Mouse (Mus musculus) embryonic facial prominence, embryonic 11.5 days (tissue): ENCODE measurements around the gene Adam33. TPM values are rescaled to one million over a fixed set of nuclear protein-coding genes. Genes with fewer than 3 reads are reported as not detected.

Experiments
- ATAC-seq: fragments of 200-750 bp; cut with Nextera tagmentation; replicated peaks from 2 replicates; pipeline ENCODE4 v1.8.0; 2017; ENCODE audit warnings: low read depth; ENCODE audit not compliant: insufficient number of reproducible peaks, low FRiP score, low TSS enrichment
- DNase-seq: peaks from one replicate; pipeline ENCODE4 v3.0.0-alpha.2; 2015; ENCODE audit warnings: low spot score
- H3K27ac ChIP-seq: fragments of 300-500 bp; sonication (generic); replicated peaks from 2 replicates; pipeline ENCODE4 v1.5.1; 2014; ENCODE audit warnings: mild to moderate bottlenecking, low read depth, low read length, control low read depth
- H3K27me3 ChIP-seq: fragments of 300-500 bp; sonication (generic); 2 replicates; pipeline ENCODE4 v1.6.1; 2014; ENCODE audit warnings: mild to moderate bottlenecking, low read length, moderate library complexity, mixed read lengths; ENCODE audit not compliant: control insufficient read depth, insufficient read depth
- H3K36me3 ChIP-seq: fragments of 300-500 bp; sonication (generic); replicated peaks from 2 replicates; pipeline ENCODE4 v1.6.1; 2014; ENCODE audit warnings: low read depth, mild to moderate bottlenecking, low read length, moderate library complexity, mixed read lengths; ENCODE audit not compliant: control insufficient read depth, insufficient read depth
- H3K4me1 ChIP-seq: fragments of 300-500 bp; sonication (generic); 2 replicates; pipeline ENCODE4 v1.6.1; 2014; ENCODE audit warnings: low read length, mixed read lengths; ENCODE audit not compliant: control insufficient read depth, insufficient read depth
- H3K4me2 ChIP-seq: fragments of 300-500 bp; sonication (generic); 2 replicates; pipeline ENCODE4 v1.6.1; 2014; ENCODE audit warnings: low read depth, mild to moderate bottlenecking, control low read depth, low read length, moderate library complexity
- H3K4me3 ChIP-seq: fragments of 300-500 bp; sonication (generic); 2 replicates; pipeline ENCODE4 v1.5.1; 2014; ENCODE audit warnings: low read depth, low read length, control low read depth
- H3K9ac ChIP-seq: fragments of 300-500 bp; sonication (generic); replicated peaks from 2 replicates; pipeline ENCODE4 v1.6.1; 2014; ENCODE audit warnings: mild to moderate bottlenecking, control low read depth, low read length
- H3K9me3 ChIP-seq: fragments of 300-500 bp; sonication (generic); replicated peaks from 2 replicates; pipeline ENCODE4 v1.6.1; 2016; ENCODE audit warnings: mild to moderate bottlenecking, low read length, inconsistent platforms, mixed read lengths; ENCODE audit not compliant: control insufficient read depth
- WGBS: fragments of 180-500 bp; shearing (Covaris S2); extraction: QIAGEN DNeasy Blood & Tissue Kit; methylation state at CpG from one replicate; pipeline ENCODE4 v1.1.7; 2014; 5-methylcytosine and 5-hydroxymethylcytosine counted together
- polyA plus RNA-seq: library from polyadenylated mRNA; unstranded; fragments of >200 nt; fragmentation: Nextera tagmentation; extraction: Ambion mirVana; gene quantifications from 2 replicates; pipeline ENCODE4 v1.2.1, GENCODE M21; 2014

The Adam33 gene
- polyA plus RNA-seq, 1 experiment from 2014 or later: 0.80 TPM

DNA sequence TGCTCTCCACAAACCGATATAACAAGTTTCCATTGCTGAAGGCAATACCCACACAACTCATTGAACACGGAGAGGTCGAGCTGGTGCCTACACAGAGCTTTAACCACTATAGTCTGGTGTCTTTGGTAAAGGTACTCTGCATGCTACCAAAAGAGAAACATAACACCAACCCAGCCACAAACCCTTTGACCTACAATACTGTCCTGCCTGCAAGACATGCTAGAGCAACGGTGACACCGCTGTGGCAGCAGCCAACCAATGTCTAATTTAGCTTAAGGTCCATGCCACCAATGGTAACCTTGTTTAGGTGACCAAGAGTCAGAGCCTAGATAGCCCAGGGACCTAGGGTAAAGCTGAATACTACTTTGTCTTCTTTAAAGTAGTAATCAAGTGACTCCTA lies 30.0 kb upstream of the Adam33 start:
- Histone ChIP-seq H3K4me3 (no peak overlapping the region), H3K27ac (no peak overlapping the region), H3K36me3 (no peaks in the 10 kb centered on the region), H3K4me2 (no peak overlapping the region), H3K9ac (no peak overlapping the region), H3K4me1 (no peaks in the 10 kb centered on the region), H3K9me3 (no peaks in the 10 kb centered on the region), H3K27me3 (no peaks in the 10 kb centered on the region)
- whole genome bisulfite sequencing: 87% methylated on average over 5 of the region's 5 CpGs
- no peak for ATAC-seq
- DNase-seq: no peak

DNA sequence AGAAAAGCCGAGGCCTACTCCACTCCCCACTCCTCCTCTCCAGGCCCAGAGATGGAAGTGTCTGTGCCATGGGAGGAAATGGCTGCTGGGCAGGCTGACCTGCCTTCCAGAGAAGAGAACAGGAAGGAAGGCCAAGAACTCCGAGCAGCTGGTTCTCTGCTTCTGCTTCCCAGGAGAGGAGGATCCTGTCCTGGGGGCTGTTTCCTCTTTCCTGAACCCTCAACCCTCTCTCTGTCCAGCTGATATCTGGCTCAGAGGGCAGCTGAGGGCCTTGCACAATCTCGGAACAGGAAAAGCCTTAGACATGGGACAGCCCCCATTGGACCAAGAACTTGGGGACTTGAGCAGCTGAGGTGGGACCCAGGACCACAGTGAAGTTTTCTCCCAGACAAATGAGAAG lies 27.2 kb upstream of the Adam33 start:
- no peak overlapping the region for H3K27ac ChIP-seq
- DNase-seq (no peak), ATAC-seq (no peak)
- WGBS: 61% methylated on average over 3 of the region's 3 CpGs
- H3K4me2 ChIP-seq: no peak overlapping the region
- no peaks in the 10 kb centered on the region for H3K4me1 ChIP-seq
- H3K27me3 ChIP-seq: no peaks in the 10 kb centered on the region
- no peaks in the 10 kb centered on the region for H3K36me3 ChIP-seq
- H3K9me3 ChIP-seq: no peaks in the 10 kb centered on the region
- H3K4me3 ChIP-seq: no peak overlapping the region
- H3K9ac ChIP-seq: no peak overlapping the region

DNA sequence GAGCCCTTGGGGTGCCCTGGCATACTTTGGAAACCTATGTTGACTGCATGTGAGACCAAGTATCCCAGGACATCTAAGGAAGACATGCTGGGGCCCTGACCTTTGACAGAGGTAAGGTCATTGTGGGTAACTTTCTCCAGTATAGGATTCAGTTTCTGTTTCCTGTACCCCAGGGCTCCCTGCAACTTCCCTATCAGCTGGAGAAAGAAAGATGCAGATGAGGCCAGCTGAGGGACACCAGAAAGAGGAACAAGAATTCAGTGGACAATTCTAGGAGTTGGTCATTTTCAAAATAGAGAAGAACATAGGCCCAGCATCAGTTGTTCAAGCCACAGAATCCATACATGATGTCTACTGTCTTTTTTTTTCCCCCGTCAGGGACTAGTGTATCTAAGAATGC lies 26.0 kb upstream of the Adam33 start:
- 88% methylated on average over 1 of the region's 1 CpGs for WGBS
- ATAC-seq (no peak), DNase-seq (no peak)
- no peak overlapping the region for H3K27ac ChIP-seq
- H3K27me3 ChIP-seq: no peaks in the 10 kb centered on the region
- H3K36me3 ChIP-seq: no peaks in the 10 kb centered on the region
- H3K4me1 ChIP-seq: no peaks in the 10 kb centered on the region
- H3K4me3 ChIP-seq: no peak overlapping the region
- no peak overlapping the region for H3K4me2 ChIP-seq
- no peaks in the 10 kb centered on the region for H3K9me3 ChIP-seq
- H3K9ac ChIP-seq: no peak overlapping the region

DNA sequence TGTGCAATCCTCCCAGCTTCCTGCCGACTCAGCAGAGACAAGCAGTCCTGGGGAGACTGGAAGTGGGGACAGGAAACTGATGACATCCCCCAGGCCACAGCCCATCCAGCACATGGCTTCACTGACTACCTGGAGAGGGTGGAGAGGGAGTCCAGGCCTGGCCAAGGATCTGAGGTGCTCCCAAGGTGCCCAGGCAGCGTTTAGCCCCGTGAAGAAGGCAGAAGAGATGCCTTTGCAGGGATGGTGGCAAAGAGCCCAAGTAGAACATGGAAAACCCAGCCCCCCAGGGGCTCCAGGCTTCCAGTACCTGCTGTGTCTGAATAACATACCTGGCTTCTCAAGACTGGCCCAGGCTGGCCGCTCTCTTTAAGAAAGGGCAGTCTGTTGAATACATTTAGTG lies 25.0 kb upstream of the Adam33 start:
- no peak overlapping the region for H3K27ac ChIP-seq
- 84% methylated on average over 4 of the region's 4 CpGs for WGBS
- ATAC-seq: no peak

DNA sequence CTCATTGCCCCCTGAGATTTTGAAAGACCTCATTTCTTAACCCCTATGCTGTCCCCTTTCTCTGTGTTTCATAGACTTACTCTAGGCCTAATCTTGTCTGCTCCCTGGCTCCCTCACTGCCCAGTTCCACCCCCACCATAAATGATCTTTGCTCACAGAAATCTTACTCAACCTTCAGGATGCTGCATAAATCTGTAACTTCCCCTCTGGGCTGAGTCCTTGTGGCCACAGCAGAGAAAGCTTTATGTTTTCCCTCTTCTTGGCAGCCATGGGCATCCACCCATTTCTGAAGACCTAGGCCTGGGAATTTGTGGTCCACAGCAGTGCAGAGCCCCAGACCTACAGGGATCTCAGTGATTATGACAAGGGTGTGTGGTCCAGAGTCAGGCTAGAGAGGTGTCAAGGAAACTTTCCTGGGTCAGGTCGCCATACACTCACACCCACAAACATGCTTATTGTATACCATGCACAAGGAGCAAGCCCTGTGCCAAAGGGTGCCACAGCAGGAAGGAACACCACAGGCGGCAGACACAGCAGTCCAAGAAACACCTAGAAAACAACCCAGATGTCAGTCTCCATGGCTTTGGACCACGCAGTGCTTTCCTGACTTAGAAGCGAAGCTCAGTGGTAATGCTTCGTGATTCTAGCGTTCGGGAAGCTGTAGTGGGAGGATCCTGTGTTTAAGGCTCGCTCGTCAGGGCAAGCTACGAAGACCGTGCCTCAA lies 23.2 kb upstream of the Adam33 start, which contains the start of gene Siglec1:
Siglec1 (minus strand) TSS at position 99 of the 724 bp plus-strand sequence.
- H3K4me2 ChIP-seq: no peak within 1 kb of the TSS
- H3K4me1 ChIP-seq: no peaks in the 10 kb centered on the region
- no peaks in the 10 kb centered on the region for H3K9me3 ChIP-seq
- H3K4me3 ChIP-seq: no peak within 1 kb of the TSS
- H3K36me3 ChIP-seq: no peaks in the 10 kb centered on the region
- no peak within 1 kb of the TSS for H3K27ac ChIP-seq
- DNase-seq: no peak
- ATAC-seq: no peak
- no peak within 1 kb of the TSS for H3K9ac ChIP-seq
- no peaks in the 10 kb centered on the region for H3K27me3 ChIP-seq
- 86% methylated on average over 11 of the region's 11 CpGs for WGBS

More for the DNA sequence above, 25.0 kb upstream of the Adam33 start:
- no peaks in the 10 kb centered on the region for H3K27me3 ChIP-seq
- no peak overlapping the region for H3K9ac ChIP-seq
- H3K4me2 ChIP-seq: no peak overlapping the region
- no peaks in the 10 kb centered on the region for H3K36me3 ChIP-seq
- H3K9me3 ChIP-seq: no peaks in the 10 kb centered on the region
- H3K4me3 ChIP-seq: no peak overlapping the region
- H3K4me1 ChIP-seq: no peaks in the 10 kb centered on the region
- no peak for DNase-seq

DNA sequence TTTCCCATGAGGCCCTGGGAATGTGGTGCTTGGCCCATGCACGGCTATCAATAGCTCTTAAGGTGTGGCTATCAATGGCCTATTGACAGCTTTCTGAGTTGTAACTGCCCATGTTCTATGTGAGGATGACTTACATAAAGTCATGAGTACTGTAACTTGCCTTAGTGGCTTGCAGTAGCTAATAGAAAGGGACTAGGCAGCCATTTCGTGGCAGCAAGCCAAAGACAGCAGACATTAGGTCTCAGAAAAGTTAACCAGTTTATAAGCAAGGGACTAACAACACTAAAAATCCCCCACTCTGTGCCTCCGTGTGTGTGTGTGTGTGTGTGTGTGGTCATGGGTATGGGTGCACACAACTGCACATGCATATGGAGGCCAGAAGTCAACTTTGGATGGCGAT lies 20.6 kb upstream of the Adam33 start:
- WGBS: 91% methylated on average over 4 of the region's 4 CpGs
- Histone ChIP-seq H3K4me2 (no peak overlapping the region), H3K36me3 (no peaks in the 10 kb centered on the region), H3K27me3 (no peaks in the 10 kb centered on the region), H3K4me3 (no peak overlapping the region), H3K4me1 (no peaks in the 10 kb centered on the region), H3K9ac (no peak overlapping the region), H3K9me3 (no peaks in the 10 kb centered on the region), H3K27ac (no peak overlapping the region)
- ATAC-seq (no peak), DNase-seq (no peak)

DNA sequence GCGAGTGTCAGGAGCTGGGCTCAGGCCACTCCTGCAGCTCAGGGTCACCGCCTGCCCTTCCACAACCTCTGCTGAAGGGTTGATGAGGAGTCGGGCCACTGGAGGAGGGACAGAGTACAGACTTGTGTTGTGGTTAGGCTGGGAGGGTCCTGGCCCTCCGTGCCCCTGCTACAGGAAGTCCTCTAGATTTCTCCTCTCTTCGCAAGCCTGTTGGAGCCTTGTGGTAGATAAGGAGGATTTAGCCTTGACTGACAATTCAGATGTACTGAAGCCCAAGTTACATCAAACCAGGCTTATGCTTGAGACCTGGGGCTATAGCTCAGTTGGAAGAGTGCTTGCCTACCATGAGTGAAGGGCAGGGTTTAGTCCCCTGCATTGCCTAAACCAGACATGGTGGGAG lies 16.9 kb upstream of the Adam33 start:
- ATAC-seq: no peak
- 70% methylated on average over 5 of the region's 5 CpGs for WGBS
- Histone ChIP-seq H3K4me2 (no peak overlapping the region), H3K27me3 (no peaks in the 10 kb centered on the region), H3K4me1 (no peaks in the 10 kb centered on the region), H3K9me3 (no peaks in the 10 kb centered on the region), H3K27ac (no peak overlapping the region), H3K9ac (no peak overlapping the region), H3K36me3 (no peaks in the 10 kb centered on the region), H3K4me3 (no peak overlapping the region)
- no peak for DNase-seq

DNA sequence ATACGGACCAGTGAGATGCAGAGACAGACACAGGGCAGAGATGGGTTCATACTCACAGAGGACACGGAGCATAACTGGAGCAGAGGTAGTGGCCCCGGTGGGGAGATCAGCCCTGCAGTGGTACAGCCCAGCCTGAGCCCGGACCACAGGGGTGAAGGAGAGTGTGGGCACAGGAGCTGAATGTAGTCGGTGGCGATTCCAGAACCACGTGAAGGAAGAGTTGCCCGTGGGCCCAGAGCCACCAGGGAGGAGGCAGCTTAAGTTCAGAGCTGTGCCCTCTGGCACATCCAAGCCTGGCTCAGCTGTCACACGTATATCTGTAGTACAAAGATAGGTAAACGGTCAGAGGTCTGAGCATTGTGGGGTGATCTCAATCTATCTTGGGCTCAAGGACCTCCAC lies 8.9 kb upstream of the Adam33 start:
- H3K27ac ChIP-seq: no peak overlapping the region
- H3K4me3 ChIP-seq: no peak overlapping the region
- H3K36me3 ChIP-seq: no peaks in the 10 kb centered on the region
- ATAC-seq: no peak
- no peaks in the 10 kb centered on the region for H3K9me3 ChIP-seq
- 87% methylated on average over 10 of the region's 10 CpGs for WGBS
- no peak overlapping the region for H3K9ac ChIP-seq
- no peaks in the 10 kb centered on the region for H3K4me1 ChIP-seq
- no peak for DNase-seq
- no peak overlapping the region for H3K4me2 ChIP-seq
- no peaks in the 10 kb centered on the region for H3K27me3 ChIP-seq
